Mouse (Mus musculus): ENCODE data around the gene Arfgap2.

DNA sequence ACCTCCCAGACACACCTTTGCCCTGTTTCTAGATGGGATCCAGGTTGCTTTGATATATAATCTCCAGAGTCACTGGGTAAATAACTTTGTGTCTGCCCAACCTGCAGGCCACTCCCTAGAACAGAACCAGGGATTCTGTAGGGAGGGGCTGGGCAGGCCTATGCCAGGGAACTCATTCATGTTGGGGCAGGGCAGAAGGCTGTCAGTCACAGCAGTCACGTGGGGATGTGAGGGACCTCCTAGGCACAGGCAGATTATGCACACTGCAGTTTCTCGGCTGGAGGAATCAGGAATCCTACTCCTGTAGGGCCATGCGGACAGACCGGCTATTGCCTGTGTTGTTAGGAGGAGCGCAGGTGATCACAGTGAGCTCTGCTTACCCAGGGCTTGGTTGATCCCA is 16.6 kb downstream of the Arfgap2 start:
- TF ChIP-seq CTCF (IDR thresholded peaks at IDR 0.05; ENCODE audit: borderline replicate concordance, extremely low read depth, insufficient read depth, insufficient read length): no peak
- no peak for TF ChIP-seq POLR2A (IDR thresholded peaks at IDR 0.05; ENCODE audit: borderline replicate concordance, extremely low read depth, insufficient read depth, insufficient read length, poor library complexity, severe bottlenecking)
